ENCODE assay signal across 11 mouse cellular contexts in genomic region chr2:92278663-92279062, GRCm38 (mm10).
DNase-seq lines count a peak whose midpoint lies in the region; ATAC-seq lines count a peak whose summit lies in the region.
"Had no signal": no experiment of that assay in that cellular context is flagged by ENCODE, and none has a peak within 500 bp of the region (broad histone marks: within the 10 kb centered on the region; RNA-seq: fewer than 3 reads in every experiment).

No protein-coding gene starts in this region.

- peaks cover 21% of the 10 kb centered on the region for H3K4me1 ChIP-seq in midbrain, embryonic 13.5 days (replicated peaks)
- H3K4me1 ChIP-seq in liver, embryonic 12.5 days: no peaks in the 10 kb centered on the region
- H3K4me1 ChIP-seq: limb, embryonic 12.5 days had no signal

- WGBS in midbrain, embryonic 13.5 days: 76% methylated on average over 7 of the region's 7 CpGs
- 76% methylated on average over 7 of the region's 7 CpGs for WGBS in liver, embryonic 12.5 days (ENCODE audit: insufficient replicate concordance)

- peak; percentile 32 for DNase-seq in left cerebral cortex, adult 11 months (ENCODE audit: low spot score)
- no peak for DNase-seq in left cerebral cortex, postnatal 4 days
- peak; percentile 52 to 85 for DNase-seq in layer of hippocampus, adult 18-20 months (ENCODE audit: low spot score in 2 of 2)
- DNase-seq in telencephalon, adult 2 months (ENCODE audit: low read depth, low spot score): peak; percentile 52
- DNase-seq: kidney, adult 18-20 months; lung, postnatal 14 days had no signal

- no peaks in the 10 kb centered on the region for H3K27me3 ChIP-seq in midbrain, embryonic 13.5 days
- H3K27me3 ChIP-seq in liver, embryonic 12.5 days (replicated peaks): no peaks in the 10 kb centered on the region
- H3K27me3 ChIP-seq: limb, embryonic 12.5 days had no signal

- no peak overlapping the region; the same call in 1 of the 2 replicates for H3K9ac ChIP-seq in midbrain, embryonic 13.5 days (replicated peaks)
- H3K9ac ChIP-seq in liver, embryonic 12.5 days: no peak overlapping the region
- H3K9ac ChIP-seq: limb, embryonic 12.5 days had no signal

- intact Hi-C loops in left cerebral cortex, postnatal 4 days (cut with DNase I): no loop called here

- peak overlapping the region; percentile 56 for H3K27ac ChIP-seq in midbrain, embryonic 13.5 days
- H3K27ac ChIP-seq in liver, embryonic 12.5 days: no peak overlapping the region
- H3K27ac ChIP-seq: limb, embryonic 12.5 days had no signal

- H3K36me3 ChIP-seq in midbrain, embryonic 13.5 days: no peaks in the 10 kb centered on the region
- H3K36me3 ChIP-seq in liver, embryonic 12.5 days: no peaks in the 10 kb centered on the region
- H3K36me3 ChIP-seq: limb, embryonic 12.5 days had no signal

- no peak for ATAC-seq in midbrain, embryonic 13.5 days
- ATAC-seq in erythroid progenitor cell, adult 5-6 weeks (replicated peaks; ENCODE audit: low FRiP score, poor library complexity, severe bottlenecking): no peak
- no peak for ATAC-seq in liver, embryonic 12.5 days

- no peak overlapping the region for H3K4me3 ChIP-seq in midbrain, embryonic 13.5 days (replicated peaks)
- H3K4me3 ChIP-seq in liver, embryonic 12.5 days: no peak overlapping the region
- H3K4me3 ChIP-seq: limb, embryonic 12.5 days had no signal

- H3K4me2 ChIP-seq in midbrain, embryonic 13.5 days (replicated peaks): no peak overlapping the region
- no peak overlapping the region for H3K4me2 ChIP-seq in liver, embryonic 12.5 days
- H3K4me2 ChIP-seq: heart, embryonic 11.5 days; limb, embryonic 12.5 days had no signal

- no peaks in the 10 kb centered on the region for H3K9me3 ChIP-seq in midbrain, embryonic 13.5 days
- no peaks in the 10 kb centered on the region for H3K9me3 ChIP-seq in liver, embryonic 12.5 days (replicated peaks)
- H3K9me3 ChIP-seq: limb, embryonic 12.5 days had no signal
